12 mouse cellular contexts compared by ENCODE assay signal in genomic region chr11:5055945-5056938, GRCm38 (mm10). TPM values are rescaled to one million over a fixed set of nuclear protein-coding genes. Genes with fewer than 3 reads are reported as not detected.
A peak's percentile ranks its signal among the peaks of the same experiment; 100 is the strongest.
DNase-seq lines count a peak whose midpoint lies in the region; ATAC-seq and TF ChIP-seq lines count a peak whose summit lies in the region.
"Had no signal": no experiment of that assay in that cellular context is flagged by ENCODE, and none has a peak within 500 bp of the region (broad histone marks: within the 10 kb centered on the region; RNA-seq: fewer than 3 reads in every experiment).

No protein-coding gene starts in this region.

- no peak overlapping the region for H3K27ac ChIP-seq in forebrain, embryonic 11.5 days (ENCODE audit: low read depth, low read length)
- no peak overlapping the region for H3K27ac ChIP-seq in forebrain, embryonic 15.5 days (replicated peaks)
- no peak overlapping the region for H3K27ac ChIP-seq in stomach, embryonic 16.5 days (ENCODE audit: low read length)
- H3K27ac ChIP-seq in stomach, postnatal 0 days (replicated peaks): no peak overlapping the region
- H3K27ac ChIP-seq: embryonic facial prominence, embryonic 13.5 days had no signal

- H3K36me3 ChIP-seq in forebrain, embryonic 11.5 days (ENCODE audit: control insufficient read depth, insufficient read depth, low read length): no peaks in the 10 kb centered on the region
- no peaks in the 10 kb centered on the region for H3K36me3 ChIP-seq in forebrain, embryonic 15.5 days
- H3K36me3 ChIP-seq in stomach, embryonic 16.5 days (ENCODE audit: control insufficient read depth, insufficient read depth, low read length): no peaks in the 10 kb centered on the region
- peaks cover 3% of the 10 kb centered on the region; the same call in 1 of the 2 replicates for H3K36me3 ChIP-seq in stomach, postnatal 0 days (ENCODE audit: control insufficient read depth, insufficient read depth, low read length)

- DNase-seq in forebrain, embryonic 11.5 days (ENCODE audit: low spot score): peak; percentile 72
- DNase-seq in kidney, postnatal 4 days: peak; percentile 39 to 45
- DNase-seq in kidney, postnatal 25 days: no peak
- no peak for DNase-seq in stomach, postnatal 0 days (ENCODE audit: low spot score)
- no peak for DNase-seq in liver
- DNase-seq in spleen, adult 12 weeks (ENCODE audit: low spot score): no peak
- DNase-seq: adrenal gland, postnatal 10 days; kidney, adult 11 months; thymus, adult 2 months had no signal

- no peak overlapping the region for H3K9ac ChIP-seq in forebrain, embryonic 11.5 days (ENCODE audit: low read length)
- no peak overlapping the region; the same call in 1 of the 2 replicates for H3K9ac ChIP-seq in forebrain, embryonic 15.5 days (replicated peaks)
- H3K9ac ChIP-seq in stomach, embryonic 16.5 days (ENCODE audit: low read length): peak overlapping the region; percentile 6; the same call in 1 of the 2 replicates
- H3K9ac ChIP-seq in stomach, postnatal 0 days (ENCODE audit: low read length): no peak overlapping the region
- H3K9ac ChIP-seq: embryonic facial prominence, embryonic 13.5 days had no signal

- no peak overlapping the region for H3K4me2 ChIP-seq in forebrain, embryonic 11.5 days (ENCODE audit: low read depth, low read length, severe bottlenecking)
- H3K4me2 ChIP-seq in forebrain, embryonic 15.5 days (replicated peaks): no peak overlapping the region
- no peak overlapping the region for H3K4me2 ChIP-seq in stomach, embryonic 16.5 days (ENCODE audit: low read depth, low read length)
- no peak overlapping the region for H3K4me2 ChIP-seq in stomach, postnatal 0 days (replicated peaks; ENCODE audit: low read depth)
- H3K4me2 ChIP-seq: embryonic facial prominence, embryonic 13.5 days had no signal

- H3K27me3 ChIP-seq in forebrain, embryonic 11.5 days (ENCODE audit: control insufficient read depth, insufficient read depth, low read length): peaks cover 51% of the 10 kb centered on the region
- H3K27me3 ChIP-seq in forebrain, embryonic 15.5 days: peaks cover 55% of the 10 kb centered on the region
- H3K27me3 ChIP-seq in stomach, embryonic 16.5 days (ENCODE audit: control insufficient read depth, insufficient read depth, low read length): peaks cover 44% of the 10 kb centered on the region
- peaks cover 8% of the 10 kb centered on the region; the same call in 1 of the 2 replicates for H3K27me3 ChIP-seq in stomach, postnatal 0 days (ENCODE audit: control insufficient read depth, insufficient read depth, low read length)

- no peaks in the 10 kb centered on the region for H3K9me3 ChIP-seq in forebrain, embryonic 11.5 days (ENCODE audit: control insufficient read depth, low read length)
- H3K9me3 ChIP-seq in forebrain, embryonic 15.5 days: no peaks in the 10 kb centered on the region
- no peaks in the 10 kb centered on the region for H3K9me3 ChIP-seq in stomach, embryonic 16.5 days (replicated peaks; ENCODE audit: control insufficient read depth, low read length)
- H3K9me3 ChIP-seq in stomach, postnatal 0 days (ENCODE audit: control insufficient read depth, low read length): no peaks in the 10 kb centered on the region
- H3K9me3 ChIP-seq: embryonic facial prominence, embryonic 13.5 days had no signal

- peaks cover 30% of the 10 kb centered on the region for H3K4me1 ChIP-seq in forebrain, embryonic 11.5 days (replicated peaks; ENCODE audit: control insufficient read depth, insufficient read depth, low read length)
- H3K4me1 ChIP-seq in forebrain, embryonic 15.5 days: peaks cover 36% of the 10 kb centered on the region
- H3K4me1 ChIP-seq in stomach, embryonic 16.5 days (ENCODE audit: control insufficient read depth, insufficient read depth, low read length): peaks cover 24% of the 10 kb centered on the region
- peaks cover 4% of the 10 kb centered on the region; the same call in 1 of the 2 replicates for H3K4me1 ChIP-seq in stomach, postnatal 0 days (replicated peaks; ENCODE audit: control insufficient read depth, insufficient read depth)

- no peak for TF ChIP-seq CTCF in stomach, postnatal 0 days (IDR thresholded peaks at IDR 0.05; ENCODE audit: low read depth)

- TF ChIP-seq EP300 in stomach, postnatal 0 days (optimal IDR thresholded peaks at IDR 0.05): no peak

- WGBS in forebrain, embryonic 11.5 days: 21% methylated on average over 23 of the region's 23 CpGs
- 24% methylated on average over 23 of the region's 23 CpGs for WGBS in forebrain, embryonic 15.5 days
- 47% methylated on average over 23 of the region's 23 CpGs for WGBS in stomach, embryonic 16.5 days
- 62% methylated on average over 23 of the region's 23 CpGs for WGBS in stomach, postnatal 0 days

- no peak for ATAC-seq in forebrain, embryonic 11.5 days (replicated peaks; ENCODE audit: low FRiP score)
- ATAC-seq in forebrain, embryonic 15.5 days (replicated peaks): no peak
- ATAC-seq in stomach, embryonic 16.5 days (ENCODE audit: insufficient read depth, low FRiP score): no peak
- ATAC-seq in stomach, postnatal 0 days (ENCODE audit: low FRiP score, low TSS enrichment): no peak

- no peak overlapping the region for H3K4me3 ChIP-seq in forebrain, embryonic 11.5 days (ENCODE audit: low read depth, low read length)
- H3K4me3 ChIP-seq in forebrain, embryonic 15.5 days: no peak overlapping the region
- H3K4me3 ChIP-seq in stomach, embryonic 16.5 days (replicated peaks; ENCODE audit: low read length): no peak overlapping the region
- H3K4me3 ChIP-seq in stomach, postnatal 0 days (ENCODE audit: low read depth, low read length): no peak overlapping the region
- H3K4me3 ChIP-seq: embryonic facial prominence, embryonic 13.5 days had no signal

RNA-seq across cellular contexts. Expression of gene Rasl10a, which starts 1.7 kb away (rescaled TPM):
- 0.23 and 0.99 TPM in 2 replicates for polyA plus RNA-seq in forebrain, embryonic 11.5 days (2014; fragmentation: Nextera tagmentation; extraction: Ambion mirVana)
- polyA plus RNA-seq in forebrain, embryonic 15.5 days (2015; fragmentation: Nextera tagmentation; extraction: Ambion mirVana): 0.56 and 0.78 TPM in 2 replicates
- polyA plus RNA-seq in stomach, embryonic 16.5 days (2015; fragmentation: Nextera tagmentation; extraction: Ambion mirVana): 0.49 and 1.8 TPM in 2 replicates
- polyA plus RNA-seq in stomach, postnatal 0 days (2015; fragmentation: Nextera tagmentation; extraction: Ambion mirVana): 1.6 and 1.9 TPM in 2 replicates

RNA-seq across cellular contexts. Expression of gene Gas2l1, which starts 8.9 kb away (rescaled TPM):
- 36.3 and 39.7 TPM in 2 replicates for polyA plus RNA-seq in forebrain, embryonic 11.5 days (2014; fragmentation: Nextera tagmentation; extraction: Ambion mirVana)
- polyA plus RNA-seq in forebrain, embryonic 15.5 days (2015; fragmentation: Nextera tagmentation; extraction: Ambion mirVana): 21.5 and 21.6 TPM in 2 replicates
- polyA plus RNA-seq in stomach, embryonic 16.5 days (2015; fragmentation: Nextera tagmentation; extraction: Ambion mirVana): 11.0 and 14.1 TPM in 2 replicates
- polyA plus RNA-seq in stomach, postnatal 0 days (2015; fragmentation: Nextera tagmentation; extraction: Ambion mirVana): 21.4 and 24.8 TPM in 2 replicates

RNA-seq across cellular contexts. Expression of gene Rhbdd3, which starts 42.5 kb away (rescaled TPM):
- polyA plus RNA-seq in forebrain, embryonic 11.5 days (2014; fragmentation: Nextera tagmentation; extraction: Ambion mirVana): 26.5 and 34.4 TPM in 2 replicates
- polyA plus RNA-seq in forebrain, embryonic 15.5 days (2015; fragmentation: Nextera tagmentation; extraction: Ambion mirVana): 29.5 and 31.6 TPM in 2 replicates
- 24.8 and 25.2 TPM in 2 replicates for polyA plus RNA-seq in stomach, embryonic 16.5 days (2015; fragmentation: Nextera tagmentation; extraction: Ambion mirVana)
- polyA plus RNA-seq in stomach, postnatal 0 days (2015; fragmentation: Nextera tagmentation; extraction: Ambion mirVana): 19.1 and 19.6 TPM in 2 replicates

RNA-seq across cellular contexts. Expression of gene Ewsr1, which starts 42.8 kb away (rescaled TPM):
- 509 and 539 TPM in 2 replicates for polyA plus RNA-seq in forebrain, embryonic 11.5 days (2014; fragmentation: Nextera tagmentation; extraction: Ambion mirVana)
- polyA plus RNA-seq in forebrain, embryonic 15.5 days (2015; fragmentation: Nextera tagmentation; extraction: Ambion mirVana): 762 and 793 TPM in 2 replicates
- 530 and 537 TPM in 2 replicates for polyA plus RNA-seq in stomach, embryonic 16.5 days (2015; fragmentation: Nextera tagmentation; extraction: Ambion mirVana)
- polyA plus RNA-seq in stomach, postnatal 0 days (2015; fragmentation: Nextera tagmentation; extraction: Ambion mirVana): 231 and 235 TPM in 2 replicates

Comparison
In these comparisons a context has a peak if more than half of its experiments do, and no peak if none do; other contexts are left out.
1. DNase-seq: peak in forebrain, embryonic 11.5 days (single experiment) and kidney, postnatal 4 days (2 of 2); none in kidney, postnatal 25 days (0 of 2), stomach, postnatal 0 days (single experiment), liver (single experiment) and spleen, adult 12 weeks (single experiment).